Mouse (Mus musculus) heart, postnatal 14 days (tissue): ENCODE measurements around the gene Hnrnpul1. TPM values are rescaled to one million over a fixed set of nuclear protein-coding genes. Genes with fewer than 3 reads are reported as not detected.
A peak's percentile ranks its signal among the peaks of the same experiment; 100 is the strongest.

ENCODE experiments used
- DNase-seq, 2 experiments: peaks; one replicate each; pipeline ENCODE4 v3.0.0; 2021 to 2022
- intact Hi-C: fragments of 180-260 bp; cut with DNase I; formaldehyde crosslinking; loops from one replicate; pipeline ENCODE4 v1.15.1; 2025
- total RNA-seq, 2 experiments: library from RNA; stranded (reverse); gene quantifications; 2 replicates each; pipeline ENCODE4 v1.2.3; 2021

The Hnrnpul1 gene
- total RNA-seq, 2 experiments from 2014 or later = 88.8 to 89.0 TPM

- intact Hi-C loops = loop anchor here (2.0 kb wide), 1 partner anchor 19 kb away; no protein-coding TSS in a partner anchor
- DNase-seq = peak in 1 of 2 experiments; percentile 44
Observed at GRCm38 (mm10) chr7:25781937-25782610, 27.5 kb upstream of the Hnrnpul1 start.

- DNase-seq = peak; percentile 49 to 51
Observed at GRCm38 (mm10) chr7:25781321-25781936, 26.9 kb upstream of the Hnrnpul1 start.

GRCm38 (mm10) chr7:25780753-25781152 lies 26.2 kb upstream of the Hnrnpul1 start:
- no peak for DNase-seq
- intact Hi-C loops = loop anchor here (2.0 kb wide), 1 partner anchor 18 kb away; no protein-coding TSS in a partner anchor

More at GRCm38 (mm10) chr7:25781321-25781936, 26.9 kb upstream of the Hnrnpul1 start:
- intact Hi-C loops = loop anchor here (2.0 kb wide), 1 partner anchor 19 kb away; no protein-coding TSS in a partner anchor

- intact Hi-C loops = loop anchor here (2.0 kb wide), 1 partner anchor 17 kb away; no protein-coding TSS in a partner anchor
- no peak for DNase-seq
Observed at GRCm38 (mm10) chr7:25780021-25780420, 25.5 kb upstream of the Hnrnpul1 start.

- DNase-seq = no peak
- intact Hi-C loops = no loop called here
Observed at GRCm38 (mm10) chr7:25768229-25768628, 13.7 kb upstream of the Hnrnpul1 start.

GRCm38 (mm10) chr7:25766108-25766507 lies 11.6 kb upstream of the Hnrnpul1 start:
- DNase-seq = no peak
- intact Hi-C loops = no loop called here

- DNase-seq = peak in 1 of 2 experiments; percentile 16
- intact Hi-C loops = no loop called here
Observed at GRCm38 (mm10) chr7:25764221-25764620, 9.7 kb upstream of the Hnrnpul1 start.

- intact Hi-C loops = loop anchor here (2.0 kb wide), 1 partner anchor 17 kb away; no protein-coding TSS in a partner anchor
- DNase-seq = peak in 1 of 2 experiments; percentile 31
Observed at GRCm38 (mm10) chr7:25763678-25764077, 9.1 kb upstream of the Hnrnpul1 start.

- DNase-seq = peak; percentile 52 to 54
- intact Hi-C loops = no loop called here
Observed at GRCm38 (mm10) chr7:25761354-25761753, 6.8 kb upstream of the Hnrnpul1 start.

- intact Hi-C loops = loop anchor here (1.0 kb wide), 1 partner anchor 49 kb away; no protein-coding TSS in a partner anchor
- peak; percentile 91 for DNase-seq
Observed at GRCm38 (mm10) chr7:25756011-25756410, 1.5 kb upstream of the Hnrnpul1 start.

- DNase-seq = peak; percentile 55 to 68
- intact Hi-C loops = loop anchor here (2.0 kb wide), 1 partner anchor 67 kb away; no protein-coding TSS in a partner anchor
Observed at GRCm38 (mm10) chr7:25755468-25755833, 894 bp upstream of the Hnrnpul1 start.

- DNase-seq = no peak
- intact Hi-C loops = loop anchor here (2.0 to 5.0 kb wide), 2 partner anchors 66 to 127 kb away; partner anchors contain the start of gene B3gnt8
Observed at GRCm38 (mm10) chr7:25754439-25754737, 169 bp downstream of the Hnrnpul1 start.

- DNase-seq = peak in 1 of 2 experiments; percentile 60
- intact Hi-C loops = loop anchor here (2.0 to 5.0 kb wide), 3 partner anchors 29 to 127 kb away; partner anchors contain the start of gene B3gnt8
Observed at GRCm38 (mm10) chr7:25753643-25754438, 716 bp downstream of the Hnrnpul1 start.

- DNase-seq = no peak
- intact Hi-C loops = loop anchor here (2.0 to 5.0 kb wide), 2 partner anchors 28 to 126 kb away; partner anchors contain the start of gene B3gnt8
Observed at GRCm38 (mm10) chr7:25753076-25753475, 1.5 kb downstream of the Hnrnpul1 start.

GRCm38 (mm10) chr7:25746844-25747243 lies 7.7 kb downstream of the Hnrnpul1 start:
- intact Hi-C loops = no loop called here
- no peak for DNase-seq

GRCm38 (mm10) chr7:25738277-25738676 lies 16.3 kb downstream of the Hnrnpul1 start:
- intact Hi-C loops = no loop called here
- no peak for DNase-seq

GRCm38 (mm10) chr7:25736920-25737319 lies 17.6 kb downstream of the Hnrnpul1 start:
- intact Hi-C loops = no loop called here
- DNase-seq = no peak

- DNase-seq = no peak
- intact Hi-C loops = no loop called here
Observed at GRCm38 (mm10) chr7:25734991-25735390, 19.6 kb downstream of the Hnrnpul1 start.

- DNase-seq = no peak
- intact Hi-C loops = no loop called here
Observed at GRCm38 (mm10) chr7:25731294-25732055, 23.1 kb downstream of the Hnrnpul1 start.

GRCm38 (mm10) chr7:25729862-25730261 lies 24.7 kb downstream of the Hnrnpul1 start:
- intact Hi-C loops = no loop called here
- peak; percentile 56 to 76 for DNase-seq
